Mouse (Mus musculus): ENCODE results near the gene Stpg2. TPM values are rescaled to one million over a fixed set of nuclear protein-coding genes. Genes with fewer than 3 reads are reported as not detected.

Stpg2 gene
- 0.06 and 0.11 TPM in 2 replicates for polyA plus RNA-seq (2016; fragmentation: Nextera tagmentation; extraction: Ambion mirVana)

DNA sequence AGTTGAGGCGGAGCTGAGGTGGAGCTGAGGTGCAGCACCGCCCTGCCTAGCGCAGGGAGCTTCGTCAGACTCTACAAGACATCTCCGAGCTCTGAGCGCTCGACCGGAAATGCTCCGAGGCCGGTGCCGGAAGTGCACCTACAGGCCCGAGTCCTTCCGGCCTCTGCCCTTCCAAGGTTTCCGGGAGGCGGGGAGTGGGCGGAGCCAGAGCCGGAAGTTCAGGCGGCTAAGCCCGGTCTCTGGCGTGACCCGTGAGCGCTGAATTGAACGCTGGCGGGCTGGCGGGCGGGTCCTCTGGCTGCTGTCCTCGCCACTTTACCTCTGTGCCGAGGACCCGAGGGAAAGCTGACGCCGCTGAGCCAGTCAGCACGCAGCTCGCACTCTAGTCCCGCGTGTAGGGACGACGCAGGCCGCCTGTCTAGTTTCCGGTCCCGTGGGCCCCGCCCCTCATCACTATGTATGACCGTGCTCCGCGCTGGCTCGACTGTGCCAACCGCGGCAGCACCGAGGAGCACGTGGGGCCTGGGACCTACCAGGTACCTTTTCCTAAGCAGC lies at the start of gene Stpg2:
Stpg2 (plus strand) TSS at position 251 of the 555 bp plus-strand sequence.
- Histone ChIP-seq H3K27me3 (ENCODE audit: low read depth, poor library complexity, severe bottlenecking) (peaks cover 28% of the 10 kb centered on the region), H3K4me3 (peak within 1 kb of the TSS; percentile 71), H3K9me3 (replicated peaks) (no peaks in the 10 kb centered on the region), H3K4me1 (peaks cover 13% of the 10 kb centered on the region), H3K27ac (replicated peaks) (peak within 1 kb of the TSS; percentile 95), H3K36me3 (no peaks in the 10 kb centered on the region)
- 2% methylated on average over 49 of the region's 49 CpGs for WGBS
- DNase-seq (ENCODE audit: low spot score), result peak; percentile 93

DNA sequence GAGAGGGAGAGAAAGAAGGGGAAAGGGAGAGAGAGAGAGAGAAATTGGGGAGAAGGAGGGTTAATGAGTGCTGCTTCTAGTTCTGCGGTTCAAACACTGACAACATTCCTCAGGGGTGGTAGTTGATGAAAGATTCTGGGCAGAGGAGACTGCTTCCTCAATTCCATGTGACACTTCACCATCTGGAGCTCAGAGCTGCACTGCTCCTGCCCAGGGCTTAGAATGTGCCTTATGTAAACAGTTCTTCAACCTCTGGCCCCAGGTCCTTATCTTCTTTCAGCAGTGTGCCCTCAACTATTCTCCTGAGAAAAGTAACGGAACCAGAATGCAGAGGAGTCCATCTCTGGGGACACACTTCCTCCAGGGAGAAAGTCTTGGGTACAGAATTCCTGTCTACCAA lies 43.3 kb upstream of the Stpg2 start:
- DNase-seq (ENCODE audit: low spot score), result no peak
- H3K36me3 ChIP-seq, result no peaks in the 10 kb centered on the region
- WGBS, result 68% methylated on average over 2 of the region's 2 CpGs
- H3K4me1 ChIP-seq, result no peaks in the 10 kb centered on the region
- H3K4me3 ChIP-seq, result no peak overlapping the region
- no peaks in the 10 kb centered on the region for H3K27me3 ChIP-seq (ENCODE audit: low read depth, poor library complexity, severe bottlenecking)
- no peaks in the 10 kb centered on the region for H3K9me3 ChIP-seq (replicated peaks)
- H3K27ac ChIP-seq (replicated peaks), result no peak overlapping the region

DNA sequence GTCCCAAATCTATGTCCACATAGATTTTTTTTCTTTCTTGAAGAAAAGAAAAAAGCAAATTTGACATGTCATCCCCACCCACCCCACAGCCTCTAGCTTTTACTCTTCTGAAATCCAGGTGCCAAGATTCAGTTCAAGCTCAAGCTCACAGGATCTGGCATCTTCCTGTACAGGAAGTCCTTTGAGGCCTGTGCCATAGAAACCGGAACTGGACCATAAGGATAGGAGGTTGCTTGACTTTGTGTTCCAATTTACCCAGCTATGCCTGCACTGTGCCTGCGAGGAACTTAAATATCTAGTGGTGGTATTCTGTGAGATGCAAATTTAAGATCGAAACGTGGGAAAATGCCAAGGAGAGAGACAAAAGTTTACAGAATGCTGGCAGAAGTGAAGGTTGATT lies 42.8 kb upstream of the Stpg2 start:
- WGBS, result 83% methylated on average over 4 of the region's 4 CpGs
- DNase-seq (ENCODE audit: low spot score), result no peak
- H3K4me1 ChIP-seq, result no peaks in the 10 kb centered on the region

DNA sequence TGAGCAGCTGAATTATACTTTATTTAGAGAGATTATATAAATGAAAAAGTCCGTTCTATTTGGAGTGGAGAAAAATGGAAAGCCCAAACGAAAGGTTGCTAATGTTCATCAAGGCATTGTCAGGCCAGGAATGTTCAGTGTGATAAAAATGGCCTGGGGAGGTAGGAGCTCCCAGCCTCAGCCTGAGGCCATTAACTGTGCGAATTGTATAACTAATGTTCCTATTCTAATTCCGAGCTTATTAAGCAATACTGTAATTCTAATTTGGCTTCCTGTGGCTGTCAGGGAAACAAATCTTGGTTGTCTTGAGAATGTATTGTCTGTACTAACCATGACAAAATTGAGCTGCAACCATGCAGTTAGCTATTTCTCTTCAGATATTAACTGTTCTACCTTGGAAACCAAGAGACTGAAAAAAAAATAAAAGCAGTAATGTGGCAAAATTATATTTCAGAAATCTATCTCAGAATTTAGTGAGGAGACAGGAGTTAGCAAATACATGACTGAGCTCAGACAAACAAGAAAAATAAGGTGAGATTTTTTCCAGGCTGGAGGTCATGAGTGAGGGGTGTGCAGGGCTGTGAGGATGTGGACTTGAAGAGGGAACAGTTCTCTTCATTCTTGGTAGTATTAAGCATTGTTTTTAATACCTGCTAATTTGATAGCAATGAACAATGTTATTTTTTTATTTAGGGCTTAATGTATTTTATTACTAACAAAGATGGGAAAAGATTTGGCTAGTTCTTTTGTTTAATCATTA lies 36.8 kb upstream of the Stpg2 start:
- WGBS, result 84% methylated on average over 4 of the region's 4 CpGs
- DNase-seq (ENCODE audit: low spot score), result no peak
- H3K9me3 ChIP-seq (replicated peaks), result no peaks in the 10 kb centered on the region
- H3K27me3 ChIP-seq (ENCODE audit: low read depth, poor library complexity, severe bottlenecking), result no peaks in the 10 kb centered on the region
- no peak overlapping the region for H3K4me3 ChIP-seq
- no peaks in the 10 kb centered on the region; the same call in 1 of the 2 replicates for H3K4me1 ChIP-seq
- no peaks in the 10 kb centered on the region for H3K36me3 ChIP-seq
- H3K27ac ChIP-seq (replicated peaks), result no peak overlapping the region

More for the DNA sequence above, 42.8 kb upstream of the Stpg2 start:
- Histone ChIP-seq H3K36me3 (no peaks in the 10 kb centered on the region), H3K4me3 (no peak overlapping the region), H3K27me3 (ENCODE audit: low read depth, poor library complexity, severe bottlenecking) (no peaks in the 10 kb centered on the region), H3K27ac (replicated peaks) (no peak overlapping the region), H3K9me3 (replicated peaks) (no peaks in the 10 kb centered on the region)

DNA sequence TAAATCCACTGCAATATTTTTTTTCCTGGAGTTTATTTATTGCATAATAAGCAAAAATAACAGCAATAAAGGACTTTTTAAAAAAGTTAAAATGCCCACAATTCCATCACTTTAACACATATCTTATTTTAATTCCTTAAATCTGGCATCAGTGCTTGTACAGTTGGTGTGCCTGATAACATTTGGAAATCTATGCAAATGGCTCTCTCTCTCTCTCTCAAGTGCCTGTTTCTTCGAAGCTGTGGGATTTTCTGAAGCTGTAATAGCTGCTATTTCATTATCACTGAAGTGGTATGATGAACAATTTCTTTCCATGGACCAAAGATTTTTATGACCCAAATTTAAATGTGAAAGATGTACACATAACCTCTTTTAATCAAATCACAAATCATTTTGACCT lies 35.8 kb upstream of the Stpg2 start:
- Histone ChIP-seq H3K9me3 (replicated peaks) (no peaks in the 10 kb centered on the region), H3K27ac (replicated peaks) (no peak overlapping the region), H3K36me3 (no peaks in the 10 kb centered on the region), H3K27me3 (ENCODE audit: low read depth, poor library complexity, severe bottlenecking) (no peaks in the 10 kb centered on the region), H3K4me1 (no peaks in the 10 kb centered on the region; the same call in 1 of the 2 replicates), H3K4me3 (no peak overlapping the region)
- WGBS, result 69% methylated on average over 1 of the region's 1 CpGs
- DNase-seq (ENCODE audit: low spot score), result no peak

DNA sequence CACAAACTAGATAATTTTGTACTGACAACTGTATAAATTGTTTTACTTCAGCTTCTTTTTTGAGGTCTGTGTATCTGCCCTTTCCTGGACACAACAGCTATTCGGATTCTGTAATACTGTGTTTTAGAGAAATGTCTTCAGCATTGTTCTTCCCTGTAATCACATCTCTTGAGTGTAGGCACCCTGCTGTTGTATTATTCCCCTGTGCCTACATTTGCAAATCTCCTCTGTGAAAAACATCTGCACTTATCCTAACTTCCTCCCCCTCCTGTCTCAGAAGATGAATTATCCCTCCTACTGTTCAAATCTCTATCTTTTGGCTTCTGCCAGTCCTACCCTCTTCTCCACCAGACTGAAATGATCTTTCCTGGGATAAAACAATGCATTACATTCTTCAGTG lies 28.6 kb upstream of the Stpg2 start:
- H3K4me1 ChIP-seq, result no peaks in the 10 kb centered on the region
- no peak overlapping the region for H3K27ac ChIP-seq (replicated peaks)
- DNase-seq (ENCODE audit: low spot score), result no peak
- 57% methylated on average over 1 of the region's 1 CpGs for WGBS
- H3K4me3 ChIP-seq, result no peak overlapping the region
- H3K27me3 ChIP-seq (ENCODE audit: low read depth, poor library complexity, severe bottlenecking), result no peaks in the 10 kb centered on the region
- H3K36me3 ChIP-seq, result no peaks in the 10 kb centered on the region
- H3K9me3 ChIP-seq (replicated peaks), result 0 out of 2 replicates have a peak, but pooled peaks cover 5% of the 10 kb centered on the region

DNA sequence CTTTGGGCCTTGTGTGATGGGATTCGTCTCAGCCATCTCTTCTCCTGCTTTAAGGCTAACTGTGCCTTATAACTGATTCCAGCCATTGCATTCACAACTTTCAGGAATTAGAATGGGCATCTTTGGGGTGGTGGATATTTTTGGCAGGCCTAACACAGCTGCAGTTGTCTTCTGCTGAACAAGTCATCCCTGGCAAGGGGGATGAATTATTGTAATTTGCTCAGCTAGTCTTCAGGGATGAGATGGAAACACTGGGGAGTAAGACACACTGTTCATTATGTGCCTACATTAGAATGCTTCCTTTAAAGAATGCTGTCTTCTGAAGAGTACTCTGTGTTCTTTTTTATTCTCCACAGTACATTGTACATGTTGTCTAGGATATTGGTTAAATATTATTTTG lies 14.0 kb upstream of the Stpg2 start:
- H3K4me3 ChIP-seq, result no peak overlapping the region
- WGBS, result 84% methylated on average over 1 of the region's 1 CpGs
- DNase-seq (ENCODE audit: low spot score), result no peak
- no peaks in the 10 kb centered on the region for H3K9me3 ChIP-seq (replicated peaks)
- H3K27ac ChIP-seq (replicated peaks), result no peak overlapping the region
- no peaks in the 10 kb centered on the region for H3K36me3 ChIP-seq
- no peaks in the 10 kb centered on the region for H3K4me1 ChIP-seq
- H3K27me3 ChIP-seq (ENCODE audit: low read depth, poor library complexity, severe bottlenecking), result no peaks in the 10 kb centered on the region

DNA sequence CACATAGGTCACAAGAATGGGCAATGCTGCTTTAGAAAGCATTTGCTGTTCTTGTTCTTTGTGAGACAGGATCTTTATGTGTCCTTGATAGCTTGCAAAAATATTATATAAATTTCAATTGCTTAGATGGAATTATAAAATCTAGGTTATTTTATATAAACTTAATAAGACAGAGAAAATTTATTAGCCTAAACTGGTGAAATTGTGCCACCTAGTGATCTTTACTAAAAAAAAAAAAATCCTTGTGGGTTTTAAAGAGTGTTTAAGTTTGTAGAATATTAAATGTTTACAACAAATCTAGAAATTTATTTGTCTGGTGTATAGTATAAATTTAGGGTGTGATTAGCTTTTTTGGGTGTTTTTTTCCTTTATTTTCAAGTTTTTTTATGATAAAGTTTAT lies 11.6 kb upstream of the Stpg2 start:
- no peak for DNase-seq (ENCODE audit: low spot score)
- no peaks in the 10 kb centered on the region for H3K36me3 ChIP-seq
- H3K4me3 ChIP-seq, result no peak overlapping the region
- H3K27ac ChIP-seq (replicated peaks), result no peak overlapping the region
- H3K9me3 ChIP-seq (replicated peaks), result no peaks in the 10 kb centered on the region
- H3K27me3 ChIP-seq (ENCODE audit: low read depth, poor library complexity, severe bottlenecking), result no peaks in the 10 kb centered on the region
- no peaks in the 10 kb centered on the region for H3K4me1 ChIP-seq

DNA sequence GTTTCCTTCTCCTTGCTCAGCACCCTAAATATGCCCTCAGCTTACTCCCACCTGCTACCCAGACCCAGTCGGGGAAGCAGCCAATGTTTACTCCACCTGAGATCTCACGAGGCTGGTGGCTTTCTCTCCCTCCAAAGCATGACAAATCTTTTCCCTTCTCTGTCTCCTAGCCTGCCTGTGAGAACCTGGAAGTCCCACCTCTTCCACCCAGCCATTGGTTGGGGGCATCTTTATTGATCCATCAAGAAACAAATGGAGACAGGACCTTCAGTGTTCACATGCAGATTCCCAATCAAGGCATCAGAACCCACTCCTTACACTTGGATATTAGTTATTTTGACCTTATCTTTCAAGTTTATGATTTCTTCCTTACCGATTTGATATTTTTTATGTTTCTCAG lies 7.1 kb upstream of the Stpg2 start:
- WGBS, result 78% methylated on average over 3 of the region's 3 CpGs

DNA sequence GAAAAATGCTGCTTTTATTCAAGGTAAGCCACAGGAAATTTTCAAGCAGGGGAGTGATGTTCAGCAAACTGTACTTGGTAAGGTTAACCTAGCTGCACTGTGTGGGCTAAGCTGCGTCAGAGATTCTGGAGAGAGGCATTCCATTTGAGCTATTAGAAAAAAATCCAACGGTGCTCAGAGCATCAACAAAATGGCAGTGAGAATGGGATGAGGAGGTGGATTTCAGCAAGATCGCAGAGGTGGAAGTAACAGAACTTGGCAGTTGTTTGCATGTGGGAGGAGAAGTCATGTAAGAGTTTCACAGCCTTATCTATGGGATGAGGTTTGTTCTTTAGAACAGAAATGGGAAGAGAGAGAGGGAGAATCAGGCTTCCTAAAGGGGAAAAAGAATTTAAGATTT lies 5.2 kb upstream of the Stpg2 start:
- Histone ChIP-seq H3K27me3 (ENCODE audit: low read depth, poor library complexity, severe bottlenecking) (peaks cover 28% of the 10 kb centered on the region), H3K4me1 (peaks cover 5% of the 10 kb centered on the region), H3K36me3 (no peaks in the 10 kb centered on the region), H3K27ac (replicated peaks) (no peak overlapping the region), H3K4me3 (no peak overlapping the region), H3K9me3 (replicated peaks) (no peaks in the 10 kb centered on the region)
- 75% methylated on average over 3 of the region's 3 CpGs for WGBS
- no peak for DNase-seq (ENCODE audit: low spot score)

More for the DNA sequence above, 7.1 kb upstream of the Stpg2 start:
- H3K27ac ChIP-seq (replicated peaks), result no peak overlapping the region
- H3K4me1 ChIP-seq, result no peaks in the 10 kb centered on the region
- H3K4me3 ChIP-seq, result no peak overlapping the region
- H3K9me3 ChIP-seq (replicated peaks), result no peaks in the 10 kb centered on the region
- DNase-seq (ENCODE audit: low spot score), result no peak
- H3K27me3 ChIP-seq (ENCODE audit: low read depth, poor library complexity, severe bottlenecking), result peaks cover 13% of the 10 kb centered on the region
- H3K36me3 ChIP-seq, result no peaks in the 10 kb centered on the region

DNA sequence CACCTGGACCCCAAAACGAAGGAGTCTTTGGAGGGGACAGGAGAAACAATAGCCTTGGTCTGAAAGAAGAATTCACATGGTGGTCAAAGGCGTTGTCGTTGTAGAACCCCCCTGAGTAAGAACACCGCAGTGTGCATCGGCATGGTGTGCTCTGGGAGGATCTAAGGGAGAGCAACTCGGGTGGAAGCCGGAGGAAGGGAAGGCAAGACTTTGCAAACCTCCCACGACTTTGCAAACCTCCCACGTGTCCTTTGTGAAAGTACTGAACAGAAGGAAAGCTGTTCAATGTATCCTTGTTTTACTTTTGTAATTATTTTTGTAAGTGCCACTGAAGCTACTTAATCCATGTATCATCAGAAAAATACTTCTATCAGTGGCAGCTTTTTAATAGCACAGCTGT lies 11.5 kb downstream of the Stpg2 start:
- no peak for DNase-seq (ENCODE audit: low spot score)
- Histone ChIP-seq H3K27ac (replicated peaks) (no peak overlapping the region), H3K4me1 (no peaks in the 10 kb centered on the region), H3K9me3 (replicated peaks) (no peaks in the 10 kb centered on the region), H3K27me3 (ENCODE audit: low read depth, poor library complexity, severe bottlenecking) (no peaks in the 10 kb centered on the region), H3K36me3 (no peaks in the 10 kb centered on the region), H3K4me3 (no peak overlapping the region)
- 73% methylated on average over 9 of the region's 9 CpGs for WGBS

DNA sequence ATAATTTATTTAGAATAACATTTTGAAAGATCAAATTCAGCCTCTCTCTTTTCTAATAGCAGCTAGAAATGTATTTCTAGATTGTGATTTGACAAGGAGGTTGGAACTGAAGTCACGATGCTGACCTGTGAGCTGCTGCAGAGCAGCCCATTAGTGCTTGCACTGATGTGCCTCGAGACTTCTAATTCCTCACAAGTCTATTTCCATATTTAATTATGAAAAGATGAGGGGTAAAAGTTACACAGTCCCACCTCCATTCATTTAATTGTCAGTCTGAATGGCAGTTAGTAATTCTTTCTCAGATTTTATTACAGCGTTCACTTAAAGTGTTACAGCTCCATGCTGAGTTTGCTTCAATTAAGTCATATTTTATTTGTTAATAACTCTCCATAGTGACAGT lies 19.6 kb downstream of the Stpg2 start:
- Histone ChIP-seq H3K4me3 (no peak overlapping the region), H3K9me3 (replicated peaks) (no peaks in the 10 kb centered on the region), H3K4me1 (no peaks in the 10 kb centered on the region), H3K36me3 (no peaks in the 10 kb centered on the region), H3K27me3 (ENCODE audit: low read depth, poor library complexity, severe bottlenecking) (no peaks in the 10 kb centered on the region), H3K27ac (replicated peaks) (no peak overlapping the region)
- 94% methylated on average over 3 of the region's 3 CpGs for WGBS
- no peak for DNase-seq (ENCODE audit: low spot score)

DNA sequence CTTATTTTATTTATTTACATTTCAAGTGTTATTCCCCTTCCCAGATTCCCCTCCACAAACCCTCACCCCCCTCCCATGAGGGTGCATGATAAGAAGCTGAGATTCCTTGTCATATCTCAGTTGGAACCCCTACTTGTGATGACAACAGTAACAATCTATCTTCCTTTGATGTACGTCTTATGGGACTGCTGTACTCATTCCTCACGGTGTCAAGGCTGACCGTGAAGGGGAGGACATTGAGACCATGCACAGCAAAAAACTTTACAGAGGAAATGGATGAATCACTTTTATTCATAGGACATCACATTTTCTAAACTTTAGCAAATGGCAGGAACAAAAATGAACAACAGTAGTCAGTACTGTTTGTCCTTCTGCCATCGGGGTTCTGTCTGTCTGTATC lies 21.3 kb downstream of the Stpg2 start:
- no peaks in the 10 kb centered on the region for H3K36me3 ChIP-seq
- H3K4me1 ChIP-seq, result no peaks in the 10 kb centered on the region
- no peak overlapping the region for H3K27ac ChIP-seq (replicated peaks)
- no peaks in the 10 kb centered on the region; the same call in 1 of the 2 replicates for H3K9me3 ChIP-seq (replicated peaks)
- H3K27me3 ChIP-seq (ENCODE audit: low read depth, poor library complexity, severe bottlenecking), result no peaks in the 10 kb centered on the region
- 90% methylated on average over 4 of the region's 4 CpGs for WGBS
- H3K4me3 ChIP-seq, result no peak overlapping the region
- DNase-seq (ENCODE audit: low spot score), result no peak
